Mouse (Mus musculus) gastrocnemius, adult 2 months (tissue): ENCODE data around the gene Masp2. TPM values are rescaled to one million over a fixed set of nuclear protein-coding genes. Genes with fewer than 3 reads are reported as not detected.

Experiments used
- DNase-seq: peaks from one replicate; pipeline ENCODE4 v3.0.0; 2022
- H3K27ac ChIP-seq: fragments of 200-600 bp; 2 replicates; pipeline ENCODE4 v1.8.1; 2022; ENCODE audit warnings: mild to moderate bottlenecking
- H3K4me3 ChIP-seq: fragments of 200-600 bp; 2 replicates; pipeline ENCODE4 v1.8.1; 2022; ENCODE audit warnings: mild to moderate bottlenecking, moderate library complexity
- CTCF ChIP-seq: fragments of 200-600 bp; IDR thresholded peaks from 2 replicates; pipeline ENCODE4 v1.8.1; 2022; ENCODE audit warnings: antibody characterized with exemption, mild to moderate bottlenecking, moderate library complexity
- intact Hi-C: fragments of 180-260 bp; cut with DNase I; formaldehyde crosslinking; loops from one replicate; pipeline ENCODE4 v1.15.1; 2025
- total RNA-seq, 2 experiments: library from RNA; stranded (reverse); gene quantifications; 2 replicates each; pipeline ENCODE4 v1.2.3; 2021

Masp2 gene
- total RNA-seq, 2 experiments from 2014 or later = 0.56 to 0.69 TPM

DNA sequence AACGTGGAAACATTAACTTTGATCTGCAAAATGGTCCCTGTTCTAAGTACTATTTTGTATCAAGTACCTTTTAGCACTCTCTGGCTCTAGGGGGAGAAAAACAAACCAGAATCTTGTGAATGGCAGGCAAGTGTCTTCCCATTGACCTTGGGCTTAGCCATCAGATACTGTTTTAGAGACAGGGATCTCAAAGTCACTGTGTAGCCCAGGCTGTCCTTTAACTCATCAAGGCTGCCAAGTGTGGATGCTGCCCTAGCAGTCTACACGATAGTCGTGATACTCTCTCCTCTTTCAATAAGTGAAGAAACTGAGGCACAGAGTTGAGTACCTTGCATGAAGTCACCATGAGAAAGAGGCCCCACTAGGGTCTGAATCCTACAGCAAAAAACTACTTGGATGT, 24.9 kb downstream of the Masp2 start:
- no peak for TF ChIP-seq CTCF
- Histone ChIP-seq H3K27ac (peak overlapping the region; percentile 96), H3K4me3 (peak overlapping the region; percentile 94)
- intact Hi-C loops = no loop called here
- no peak for DNase-seq

- no peak for TF ChIP-seq CTCF
- Histone ChIP-seq H3K4me3 (no peak overlapping the region), H3K27ac (no peak overlapping the region)
- intact Hi-C loops = no loop called here
- DNase-seq = no peak
These were observed 29.8 kb downstream of the Masp2 start for GRCm38 (mm10) chr4:148632013-148632692.

GRCm38 (mm10) chr4:148633395-148634061, 31.2 kb downstream of the Masp2 start:
- intact Hi-C loops = no loop called here
- no peak for TF ChIP-seq CTCF

DNA sequence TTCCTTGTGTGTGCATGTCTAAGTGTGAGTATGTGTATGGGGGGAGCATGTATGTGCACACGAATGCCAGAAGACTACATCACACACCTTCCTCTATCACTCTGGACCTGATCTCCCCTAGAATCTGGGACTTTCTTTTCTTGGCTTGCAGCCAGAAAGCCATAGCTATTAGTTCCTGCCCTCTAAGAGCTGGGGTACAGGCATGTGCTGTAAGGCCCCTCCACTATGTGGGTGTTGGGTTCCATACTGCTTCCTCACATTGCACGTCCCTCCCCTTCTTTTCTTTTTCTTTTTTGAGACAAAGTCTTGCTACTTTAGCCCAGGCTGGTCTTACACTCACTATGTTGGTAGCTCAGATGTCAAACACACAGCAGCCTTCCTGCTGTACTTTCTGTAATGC, 33.0 kb downstream of the Masp2 start:
- intact Hi-C loops = no loop called here
- no peak for TF ChIP-seq CTCF
- no peak overlapping the region for H3K4me3 ChIP-seq
- H3K27ac ChIP-seq = no peak overlapping the region
- DNase-seq = no peak

More at GRCm38 (mm10) chr4:148633395-148634061, 31.2 kb downstream of the Masp2 start:
- Histone ChIP-seq H3K27ac (no peak overlapping the region), H3K4me3 (no peak overlapping the region)
- no peak for DNase-seq

DNA sequence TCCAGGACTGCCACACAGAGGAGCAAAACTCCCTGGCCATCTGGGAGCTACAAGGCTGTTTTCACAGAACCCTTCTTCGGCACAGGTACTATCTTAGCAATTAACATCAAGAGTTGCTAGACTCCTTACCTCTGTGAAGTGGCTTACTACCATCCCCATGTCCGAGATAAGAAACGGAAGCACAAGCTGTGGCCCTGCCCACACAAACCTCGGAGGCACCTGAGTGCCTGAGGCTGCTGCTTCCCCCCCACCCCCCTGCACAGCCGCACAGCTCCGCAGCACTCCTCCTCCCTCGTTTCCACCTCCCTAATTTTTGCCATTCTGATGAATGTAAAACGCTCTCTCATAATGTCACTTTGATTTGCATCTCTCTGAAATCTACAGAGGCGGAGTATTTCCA, 35.9 kb downstream of the Masp2 start:
- no peak for TF ChIP-seq CTCF
- DNase-seq = no peak
- Histone ChIP-seq H3K27ac (no peak overlapping the region), H3K4me3 (no peak overlapping the region)
- intact Hi-C loops = no loop called here

DNA sequence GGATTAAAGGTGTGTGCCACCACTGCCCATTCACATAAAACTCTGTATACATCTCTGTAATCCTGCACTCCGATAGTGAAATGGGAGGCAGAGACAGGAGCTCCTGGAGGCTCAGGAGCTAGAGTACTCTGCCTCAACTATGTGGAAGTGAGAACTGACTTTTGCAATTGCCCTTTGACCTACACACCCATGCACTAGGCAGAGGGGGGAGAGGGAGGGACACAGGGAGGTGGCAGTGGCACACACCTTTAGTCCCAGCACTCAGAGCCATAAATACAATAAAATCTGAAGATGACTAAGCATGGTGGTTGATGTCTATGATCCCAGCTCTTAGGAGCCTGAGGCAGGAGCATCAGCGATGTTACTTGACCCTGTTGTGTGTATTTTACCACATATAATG, 37.1 kb downstream of the Masp2 start:
- DNase-seq = no peak
- H3K4me3 ChIP-seq = no peak overlapping the region
- TF ChIP-seq CTCF = no peak
- no peak overlapping the region for H3K27ac ChIP-seq
- intact Hi-C loops = no loop called here

GRCm38 (mm10) chr4:148641121-148641520, 38.8 kb downstream of the Masp2 start:
- TF ChIP-seq CTCF = no peak
- intact Hi-C loops = no loop called here
- Histone ChIP-seq H3K4me3 (no peak overlapping the region), H3K27ac (no peak overlapping the region)
- DNase-seq = no peak

GRCm38 (mm10) chr4:148643291-148644156, 41.2 kb downstream of the Masp2 start, which contains the start of gene Gm572:
Gm572 (plus strand) TSS chr4:148643317.
- no peak for DNase-seq
- peak within 1 kb of the TSS; percentile 55; the same call in 1 of the 2 replicates for H3K27ac ChIP-seq
- intact Hi-C loops = no loop called here
- H3K4me3 ChIP-seq = peak within 1 kb of the TSS; percentile 65
- TF ChIP-seq CTCF = no peak

- Histone ChIP-seq H3K4me3 (peak overlapping the region; percentile 65), H3K27ac (peak overlapping the region; percentile 55; the same call in 1 of the 2 replicates)
- peak; percentile 74 for DNase-seq
- peak; percentile 94; the same call in 1 of the 2 replicates for TF ChIP-seq CTCF
- intact Hi-C loops = no loop called here
These were observed 41.8 kb downstream of the Masp2 start for GRCm38 (mm10) chr4:148644157-148644511.

DNA sequence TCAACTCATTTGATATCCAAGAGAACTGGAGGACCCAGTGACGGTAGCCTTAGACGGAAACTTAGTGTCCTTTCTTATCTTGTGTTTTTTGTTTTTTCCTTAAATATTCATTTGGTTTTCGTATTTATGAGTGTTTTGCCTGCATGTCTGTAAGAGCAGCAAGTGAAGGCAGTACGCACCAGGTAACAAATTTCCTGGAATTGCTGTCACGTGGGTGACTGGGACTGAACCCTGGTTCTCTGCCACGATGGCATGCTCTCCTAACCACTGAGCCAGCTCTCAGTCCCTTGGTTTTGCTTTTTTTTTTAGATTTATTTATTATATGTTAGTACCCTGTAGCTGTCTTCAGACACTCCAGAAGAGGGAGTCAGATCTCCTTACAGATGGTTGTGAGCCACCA, 42.6 kb downstream of the Masp2 start:
- no peak for DNase-seq
- intact Hi-C loops = no loop called here

DNA sequence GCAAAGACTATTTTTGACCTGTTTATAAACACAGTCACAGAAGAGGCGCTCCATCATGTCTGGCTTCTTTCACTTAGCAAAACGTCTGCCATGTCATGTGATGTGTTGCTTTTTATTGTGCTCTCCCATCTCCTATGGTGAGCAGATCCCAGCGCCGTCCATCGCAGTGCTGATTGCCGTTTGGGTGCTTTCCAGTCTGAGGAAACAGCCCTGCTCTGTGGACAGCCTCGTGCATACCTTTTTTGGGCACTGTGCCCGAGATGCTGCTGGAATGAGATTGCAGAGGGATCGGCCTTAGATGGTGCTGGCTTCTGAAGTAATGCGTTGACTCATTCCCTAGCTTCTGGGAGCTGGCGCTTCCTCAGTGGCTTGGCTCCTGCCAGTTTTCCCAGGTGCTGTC, 44.3 kb downstream of the Masp2 start:
- DNase-seq = no peak
- intact Hi-C loops = no loop called here
- H3K27ac ChIP-seq = no peak overlapping the region
- no peak for TF ChIP-seq CTCF
- H3K4me3 ChIP-seq = no peak overlapping the region; the same call in 1 of the 2 replicates

More for the DNA sequence above, 42.6 kb downstream of the Masp2 start:
- Histone ChIP-seq H3K4me3 (no peak overlapping the region), H3K27ac (no peak overlapping the region)
- no peak for TF ChIP-seq CTCF

GRCm38 (mm10) chr4:148649309-148649708, 47.0 kb downstream of the Masp2 start:
- no peak overlapping the region for H3K4me3 ChIP-seq
- intact Hi-C loops = no loop called here
- TF ChIP-seq CTCF = peak; percentile 54
- DNase-seq = no peak
- no peak overlapping the region for H3K27ac ChIP-seq

- peak; percentile 67 for DNase-seq
- Histone ChIP-seq H3K4me3 (no peak overlapping the region), H3K27ac (peak overlapping the region; percentile 70)
- intact Hi-C loops = no loop called here
- TF ChIP-seq CTCF = no peak
These were observed 48.7 kb downstream of the Masp2 start for GRCm38 (mm10) chr4:148651045-148651444.
